Mouse (Mus musculus) neural tube, embryonic 15.5 days (tissue): ENCODE measurements around the gene St3gal3. TPM values are rescaled to one million over a fixed set of nuclear protein-coding genes. Genes with fewer than 3 reads are reported as not detected.

Experiments
- ATAC-seq: fragments of 200-750 bp; cut with Nextera tagmentation; 2 replicates; pipeline ENCODE4 v1.8.0; 2017; ENCODE audit warnings: mild to moderate bottlenecking, moderate TSS enrichment, moderate library complexity; ENCODE audit not compliant: low FRiP score
- H3K27ac ChIP-seq: fragments of 300-500 bp; sonication (generic); replicated peaks from 2 replicates; pipeline ENCODE4 v1.5.1; 2015; ENCODE audit warnings: mild to moderate bottlenecking, inconsistent platforms
- H3K27me3 ChIP-seq: fragments of 300-500 bp; sonication (generic); replicated peaks from 2 replicates; pipeline ENCODE4 v1.6.1; 2015; ENCODE audit warnings: inconsistent platforms
- H3K36me3 ChIP-seq: fragments of 300-500 bp; sonication (generic); 2 replicates; pipeline ENCODE4 v1.6.1; 2015; ENCODE audit warnings: inconsistent platforms
- H3K4me1 ChIP-seq: fragments of 300-500 bp; sonication (generic); 2 replicates; pipeline ENCODE4 v1.6.1; 2015; ENCODE audit warnings: inconsistent platforms
- H3K4me2 ChIP-seq: fragments of 300-500 bp; sonication (generic); 2 replicates; pipeline ENCODE4 v1.6.1; 2015; ENCODE audit warnings: inconsistent platforms, mild to moderate bottlenecking, moderate library complexity
- H3K4me3 ChIP-seq: fragments of 300-500 bp; sonication (generic); replicated peaks from 2 replicates; pipeline ENCODE4 v1.5.1; 2015; ENCODE audit warnings: mild to moderate bottlenecking, inconsistent platforms
- H3K9ac ChIP-seq: fragments of 300-500 bp; sonication (generic); replicated peaks from 2 replicates; pipeline ENCODE4 v1.6.1; 2015; ENCODE audit warnings: mild to moderate bottlenecking, inconsistent platforms
- H3K9me3 ChIP-seq: fragments of 300-500 bp; sonication (generic); replicated peaks from 2 replicates; pipeline ENCODE4 v1.6.1; 2016; ENCODE audit warnings: inconsistent platforms
- WGBS: fragments of 180-500 bp; shearing (Covaris S2); methylation state at CpG from one replicate; pipeline ENCODE4 v1.1.7; 2015; ENCODE audit warnings: mixed read lengths; 5-methylcytosine and 5-hydroxymethylcytosine counted together
- polyA plus RNA-seq: library from polyadenylated mRNA; unstranded; fragments of >200 nt; fragmentation: Nextera tagmentation; extraction: Ambion mirVana; gene quantifications from 2 replicates; pipeline ENCODE4 v1.2.1, GENCODE M21; 2015

St3gal3 gene
- polyA plus RNA-seq, 1 experiment from 2014 or later = 18.3 TPM

DNA sequence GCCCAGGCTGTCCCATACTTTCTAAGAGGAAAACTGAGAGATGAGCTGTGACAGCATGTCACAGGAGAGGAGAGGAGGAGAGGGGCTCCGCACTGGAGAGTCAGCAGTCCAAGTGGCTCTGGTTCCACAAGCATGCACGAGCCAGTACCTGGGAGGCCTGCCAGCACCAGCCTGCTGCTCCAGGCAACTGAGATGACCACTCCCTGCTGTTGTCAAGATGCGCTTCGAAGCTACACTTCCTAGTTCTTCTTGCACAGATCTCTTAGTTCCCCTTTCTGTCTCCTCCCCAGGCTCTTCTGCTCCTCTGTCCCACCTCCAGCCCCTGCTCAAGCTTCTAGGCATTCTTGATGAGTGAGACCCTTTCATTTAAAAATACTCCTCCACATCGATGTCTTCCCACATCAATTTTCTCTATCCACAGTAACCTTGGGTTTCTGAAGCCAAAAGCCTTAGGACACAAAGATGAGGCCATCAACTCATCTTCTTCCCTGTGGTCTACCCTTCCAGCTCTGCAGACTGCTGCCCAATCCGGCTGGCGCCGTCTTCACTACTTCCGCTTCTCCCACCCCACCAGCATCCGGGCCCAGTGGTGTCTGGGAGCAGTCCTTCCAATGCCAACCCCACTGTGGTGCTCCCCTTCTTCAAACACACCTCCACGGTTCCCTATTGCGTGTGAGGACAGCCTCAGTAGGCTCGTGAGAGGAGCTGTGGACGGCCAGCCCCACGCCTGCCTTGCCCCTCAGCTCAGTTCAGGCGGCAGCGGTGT lies 17.5 kb upstream of the St3gal3 start:
- H3K27ac ChIP-seq = no peak overlapping the region
- H3K36me3 ChIP-seq = peaks cover 91% of the 10 kb centered on the region
- H3K9ac ChIP-seq = no peak overlapping the region
- peaks cover 15% of the 10 kb centered on the region for H3K4me1 ChIP-seq
- H3K4me3 ChIP-seq = no peak overlapping the region
- H3K9me3 ChIP-seq = no peaks in the 10 kb centered on the region
- no peak overlapping the region for H3K4me2 ChIP-seq
- WGBS = 96% methylated on average over 17 of the region's 17 CpGs
- H3K27me3 ChIP-seq = no peaks in the 10 kb centered on the region
- ATAC-seq = no peak

DNA sequence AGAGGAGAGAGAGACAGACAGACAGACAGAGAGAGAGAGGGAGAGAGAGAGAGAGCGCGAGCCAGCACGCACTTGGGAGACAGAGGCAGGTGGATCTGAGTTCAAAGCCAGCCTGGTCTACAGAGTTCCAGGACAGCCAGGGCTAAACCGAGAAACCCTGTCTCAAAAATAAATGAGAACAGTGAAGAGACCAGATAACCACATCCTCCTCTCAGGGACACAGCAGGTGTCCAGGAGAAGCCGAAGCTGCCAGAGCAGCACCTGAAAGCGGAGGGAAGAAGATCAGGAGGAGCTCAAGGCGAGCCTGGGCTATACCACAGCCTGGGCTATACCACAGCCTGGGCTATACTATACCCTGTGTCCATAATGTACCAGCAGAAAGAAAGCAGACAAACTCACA lies 16.1 kb upstream of the St3gal3 start:
- H3K27me3 ChIP-seq = no peaks in the 10 kb centered on the region
- no peak overlapping the region for H3K4me2 ChIP-seq
- no peak for ATAC-seq
- H3K36me3 ChIP-seq = peaks cover 94% of the 10 kb centered on the region
- no peak overlapping the region for H3K9ac ChIP-seq
- H3K27ac ChIP-seq = no peak overlapping the region
- no peaks in the 10 kb centered on the region for H3K9me3 ChIP-seq
- peaks cover 18% of the 10 kb centered on the region for H3K4me1 ChIP-seq
- whole genome bisulfite sequencing = 94% methylated on average over 7 of the region's 7 CpGs
- no peak overlapping the region for H3K4me3 ChIP-seq

DNA sequence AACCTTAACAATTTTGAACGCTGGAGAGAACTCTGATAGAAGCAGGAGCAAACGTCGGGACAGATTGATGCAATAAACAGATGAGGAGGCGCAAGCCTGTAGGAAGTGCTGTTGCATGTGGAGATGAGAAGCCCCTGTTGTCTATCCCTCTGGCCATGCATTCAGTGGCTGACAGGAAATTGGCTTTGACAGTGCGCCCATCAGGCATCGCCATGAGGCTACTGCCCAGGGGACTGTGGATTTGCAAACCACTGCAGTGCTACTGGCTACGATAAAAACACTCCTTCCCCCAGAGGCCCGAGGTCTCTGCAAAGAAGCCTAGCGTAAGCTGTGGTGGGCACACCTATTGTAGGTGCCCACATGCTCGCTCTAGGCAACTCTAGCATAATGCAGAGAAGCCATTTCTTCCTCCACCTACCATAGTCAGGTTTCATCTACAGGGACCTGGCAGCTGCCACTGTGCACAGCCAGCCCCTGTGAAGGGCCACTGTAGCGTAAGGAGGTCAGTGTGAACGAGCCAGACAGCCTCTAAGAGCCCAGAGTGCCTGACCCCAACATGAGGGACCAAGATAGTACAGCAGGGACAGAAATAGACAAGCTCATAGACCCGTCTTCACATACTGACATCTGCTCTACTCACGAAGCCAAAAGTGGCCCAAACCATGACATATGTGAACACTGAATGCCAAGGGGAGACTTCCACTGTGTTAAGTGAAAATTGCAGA lies 15.4 kb upstream of the St3gal3 start:
- 82% methylated on average over 14 of the region's 14 CpGs for WGBS
- no peaks in the 10 kb centered on the region for H3K27me3 ChIP-seq
- no peak overlapping the region for H3K9ac ChIP-seq

DNA sequence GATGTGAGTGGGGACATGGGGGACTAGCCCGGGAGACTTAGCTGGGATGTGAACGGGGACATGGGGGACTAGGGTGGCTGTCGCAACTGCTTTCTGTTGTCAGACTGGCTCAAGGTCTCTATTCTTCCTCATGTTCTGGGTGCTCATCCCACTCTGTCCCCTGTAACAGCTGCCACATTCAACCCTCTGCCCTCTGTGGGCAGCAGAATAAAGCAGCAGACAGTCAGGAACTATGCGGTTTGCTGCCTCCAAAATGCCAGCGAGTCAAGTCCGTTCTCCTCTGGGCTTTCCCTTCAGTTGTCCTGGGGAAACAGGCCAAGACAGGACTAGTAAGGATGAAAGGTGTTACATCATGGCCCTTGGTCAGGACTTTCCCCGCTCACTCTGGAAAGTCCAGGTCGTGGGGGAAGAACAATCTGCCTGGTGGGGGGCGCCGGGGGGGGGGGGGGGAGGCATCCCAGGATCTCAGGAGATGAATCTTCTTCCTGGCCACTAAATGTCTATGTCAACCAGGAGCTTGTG lies 14.4 kb upstream of the St3gal3 start:
- Histone ChIP-seq H3K9ac (no peak overlapping the region), H3K4me1 (peaks cover 18% of the 10 kb centered on the region), H3K4me2 (no peak overlapping the region), H3K27me3 (no peaks in the 10 kb centered on the region), H3K27ac (0 out of 2 replicates have a peak overlapping the region, but pooled peaks have one; percentile 6), H3K9me3 (no peaks in the 10 kb centered on the region), H3K36me3 (peaks cover 94% of the 10 kb centered on the region), H3K4me3 (no peak overlapping the region)
- 84% methylated on average over 9 of the region's 10 CpGs for WGBS
- no peak for ATAC-seq

More for the DNA sequence above, 15.4 kb upstream of the St3gal3 start:
- no peak overlapping the region for H3K4me3 ChIP-seq
- peaks cover 18% of the 10 kb centered on the region for H3K4me1 ChIP-seq
- peaks cover 94% of the 10 kb centered on the region for H3K36me3 ChIP-seq
- no peak overlapping the region for H3K27ac ChIP-seq
- H3K9me3 ChIP-seq = no peaks in the 10 kb centered on the region
- no peak overlapping the region for H3K4me2 ChIP-seq
- no peak for ATAC-seq

DNA sequence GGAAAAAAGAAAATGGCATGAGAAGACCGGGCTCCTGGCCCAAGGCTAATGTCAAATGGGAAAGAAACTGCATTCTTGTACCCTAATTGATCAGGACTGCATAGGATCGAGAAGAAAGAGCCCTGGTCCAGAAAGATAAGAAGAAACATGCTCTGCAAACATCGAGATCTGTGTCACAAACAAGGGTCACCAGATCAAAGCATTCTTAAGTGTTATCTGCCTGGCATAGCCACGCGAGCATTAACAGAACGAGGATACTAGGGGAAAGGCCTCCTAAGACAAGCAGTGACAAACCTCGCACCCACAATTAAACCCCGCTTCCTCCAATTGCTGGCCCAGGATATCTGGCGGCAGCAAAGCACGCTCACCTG lies 13.6 kb upstream of the St3gal3 start:
- Histone ChIP-seq H3K36me3 (peaks cover 96% of the 10 kb centered on the region), H3K4me3 (no peak overlapping the region), H3K9me3 (no peaks in the 10 kb centered on the region), H3K4me2 (no peak overlapping the region), H3K27me3 (no peaks in the 10 kb centered on the region), H3K9ac (no peak overlapping the region), H3K4me1 (peaks cover 18% of the 10 kb centered on the region), H3K27ac (peak overlapping the region; percentile 75)
- 88% methylated on average over 10 of the region's 10 CpGs for WGBS
- no peak for ATAC-seq

DNA sequence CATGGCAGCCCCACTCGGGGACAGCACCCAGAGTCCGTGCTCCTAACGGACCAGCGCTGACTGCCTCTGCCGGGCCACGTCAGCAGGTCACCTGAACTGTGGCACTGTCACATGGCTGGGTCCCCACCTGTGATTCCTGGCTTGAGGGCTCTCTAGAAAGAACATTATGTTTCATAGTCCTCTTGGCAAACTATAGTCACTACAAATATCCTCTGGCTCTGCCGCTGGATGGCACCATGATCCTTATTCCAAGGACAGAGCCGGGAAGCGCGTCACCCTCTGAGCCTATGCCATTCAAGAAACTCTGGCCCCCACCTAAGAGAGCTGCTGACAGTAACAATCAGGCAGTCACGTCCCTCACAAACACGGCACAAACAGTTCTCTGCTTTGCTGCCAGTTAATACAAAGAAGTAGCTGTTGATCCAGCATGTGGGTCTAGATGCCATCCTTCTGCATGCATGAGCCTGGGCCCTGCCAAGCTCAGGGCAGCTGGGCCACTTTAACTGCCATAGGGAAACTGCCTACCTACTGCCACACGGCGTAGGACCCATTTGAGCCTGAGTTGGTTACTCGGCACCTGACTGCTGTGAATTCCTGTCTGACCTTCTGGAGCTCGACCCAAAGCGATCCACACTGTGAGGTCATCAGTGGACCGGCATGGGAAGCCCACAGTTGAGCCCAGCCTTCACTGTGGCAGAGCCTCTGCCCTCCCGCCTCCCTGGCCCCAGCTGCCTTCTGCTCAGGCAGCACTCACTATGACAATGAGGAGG lies 13.0 kb upstream of the St3gal3 start:
- ATAC-seq = peak; percentile 73
- peak overlapping the region; percentile 75 for H3K27ac ChIP-seq
- H3K4me3 ChIP-seq = no peak overlapping the region
- no peaks in the 10 kb centered on the region for H3K27me3 ChIP-seq
- 73% methylated on average over 19 of the region's 19 CpGs for WGBS
- H3K9ac ChIP-seq = no peak overlapping the region
- H3K4me1 ChIP-seq = peaks cover 18% of the 10 kb centered on the region
- H3K36me3 ChIP-seq = peaks cover 96% of the 10 kb centered on the region
- H3K9me3 ChIP-seq = no peaks in the 10 kb centered on the region
- H3K4me2 ChIP-seq = no peak overlapping the region

DNA sequence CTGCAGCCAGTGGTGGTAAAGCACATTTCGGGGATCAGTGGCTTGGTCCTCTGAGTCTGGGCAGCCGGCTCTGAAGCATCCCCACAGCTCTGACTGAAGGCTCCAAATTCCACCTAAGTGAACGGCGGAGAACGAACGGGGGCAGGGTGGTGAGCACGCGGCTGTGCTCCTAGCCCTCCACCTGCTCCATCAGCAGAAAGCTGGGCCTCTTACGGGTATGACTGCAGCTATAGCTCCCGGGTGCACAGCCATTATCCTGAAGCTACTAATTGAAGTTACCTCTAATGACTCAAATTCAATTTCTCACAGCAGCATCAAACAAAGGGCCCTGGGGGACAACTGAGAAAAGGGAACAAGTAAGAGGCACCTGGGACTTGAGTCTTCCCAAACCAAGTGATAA lies 12.4 kb upstream of the St3gal3 start:
- ATAC-seq = peak; percentile 89
- Histone ChIP-seq H3K4me3 (no peak overlapping the region), H3K27me3 (no peaks in the 10 kb centered on the region), H3K4me2 (no peak overlapping the region), H3K27ac (peak overlapping the region; percentile 75), H3K4me1 (peaks cover 18% of the 10 kb centered on the region), H3K9me3 (no peaks in the 10 kb centered on the region), H3K9ac (no peak overlapping the region), H3K36me3 (peaks cover 96% of the 10 kb centered on the region)
- 48% methylated on average over 10 of the region's 10 CpGs for WGBS

DNA sequence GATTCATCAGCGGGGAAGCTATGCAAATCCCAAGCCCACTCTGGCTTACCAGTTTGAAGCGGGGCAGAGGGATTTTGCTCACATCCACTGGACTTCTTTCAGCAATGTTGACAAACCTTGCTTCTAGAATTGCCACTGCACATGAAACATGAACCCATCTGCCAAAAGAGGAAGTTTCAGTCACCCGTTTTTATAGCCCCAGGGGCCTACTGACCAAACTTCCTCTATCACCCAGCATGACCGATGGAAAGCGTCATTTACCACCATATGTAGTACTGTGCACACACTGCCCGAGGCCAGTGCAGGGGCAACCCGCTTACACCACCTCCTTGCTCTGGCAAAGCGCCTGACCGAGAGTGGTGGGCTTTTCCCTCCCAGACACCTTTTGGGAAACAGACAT lies 9.6 kb upstream of the St3gal3 start:
- no peak for ATAC-seq
- 84% methylated on average over 9 of the region's 9 CpGs for WGBS
- no peak overlapping the region for H3K4me2 ChIP-seq

DNA sequence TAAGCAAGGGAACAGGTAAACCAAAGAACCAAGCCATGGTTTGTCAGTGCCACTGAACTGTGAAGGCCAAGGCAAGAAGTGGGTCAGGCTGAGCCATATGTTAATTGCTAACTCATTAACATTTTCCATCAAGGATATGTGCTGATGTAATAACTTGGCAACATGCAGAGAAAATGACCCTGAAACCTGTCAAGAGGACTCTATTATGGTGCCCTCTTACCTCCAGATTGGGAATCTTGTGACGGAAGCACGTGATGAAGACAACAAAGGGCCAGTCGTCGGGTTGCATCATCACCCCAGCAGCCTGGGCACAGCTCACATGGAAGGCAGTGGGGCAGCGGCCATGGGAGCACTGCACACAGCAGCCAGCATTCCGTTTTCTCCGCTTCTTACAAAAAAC lies 9.0 kb upstream of the St3gal3 start:
- ATAC-seq = no peak
- Histone ChIP-seq H3K9ac (no peak overlapping the region), H3K4me1 (peaks cover 14% of the 10 kb centered on the region), H3K4me3 (no peak overlapping the region), H3K27me3 (no peaks in the 10 kb centered on the region), H3K4me2 (no peak overlapping the region), H3K27ac (no peak overlapping the region), H3K36me3 (peaks cover 94% of the 10 kb centered on the region), H3K9me3 (no peaks in the 10 kb centered on the region)
- 90% methylated on average over 7 of the region's 7 CpGs for WGBS

More for the DNA sequence above, 9.6 kb upstream of the St3gal3 start:
- peaks cover 96% of the 10 kb centered on the region for H3K36me3 ChIP-seq
- peaks cover 18% of the 10 kb centered on the region for H3K4me1 ChIP-seq
- no peaks in the 10 kb centered on the region for H3K9me3 ChIP-seq
- no peak overlapping the region for H3K4me3 ChIP-seq
- H3K9ac ChIP-seq = no peak overlapping the region
- no peak overlapping the region for H3K27ac ChIP-seq
- H3K27me3 ChIP-seq = no peaks in the 10 kb centered on the region

DNA sequence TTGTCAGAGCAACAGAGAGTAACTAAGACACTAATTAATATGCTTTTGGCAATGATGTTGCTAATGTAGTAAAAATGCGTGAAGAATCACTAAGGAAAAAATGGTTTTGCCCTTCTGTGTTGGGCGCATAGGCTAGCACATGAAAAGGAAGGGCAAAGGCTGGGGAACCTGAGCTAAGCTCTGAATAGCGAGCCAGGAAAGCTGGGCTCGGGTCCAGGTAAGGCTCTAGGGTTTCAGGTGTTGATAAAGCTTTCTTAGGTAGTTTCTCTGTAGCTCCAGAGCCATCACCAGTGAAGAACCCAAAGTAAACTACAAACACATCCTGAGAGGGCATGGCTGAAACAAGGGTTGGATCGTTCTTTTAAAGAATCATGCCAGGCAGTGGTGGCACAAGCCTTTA lies 6.8 kb upstream of the St3gal3 start:
- H3K36me3 ChIP-seq = peaks cover 94% of the 10 kb centered on the region
- no peak for ATAC-seq
- H3K27ac ChIP-seq = no peak overlapping the region
- H3K9ac ChIP-seq = no peak overlapping the region
- no peaks in the 10 kb centered on the region for H3K9me3 ChIP-seq
- H3K4me1 ChIP-seq = 0 out of 2 replicates have a peak, but pooled peaks cover under 1% of the 10 kb centered on the region
- WGBS = 95% methylated on average over 5 of the region's 5 CpGs
- no peak overlapping the region for H3K4me2 ChIP-seq
- H3K4me3 ChIP-seq = no peak overlapping the region
- H3K27me3 ChIP-seq = no peaks in the 10 kb centered on the region

DNA sequence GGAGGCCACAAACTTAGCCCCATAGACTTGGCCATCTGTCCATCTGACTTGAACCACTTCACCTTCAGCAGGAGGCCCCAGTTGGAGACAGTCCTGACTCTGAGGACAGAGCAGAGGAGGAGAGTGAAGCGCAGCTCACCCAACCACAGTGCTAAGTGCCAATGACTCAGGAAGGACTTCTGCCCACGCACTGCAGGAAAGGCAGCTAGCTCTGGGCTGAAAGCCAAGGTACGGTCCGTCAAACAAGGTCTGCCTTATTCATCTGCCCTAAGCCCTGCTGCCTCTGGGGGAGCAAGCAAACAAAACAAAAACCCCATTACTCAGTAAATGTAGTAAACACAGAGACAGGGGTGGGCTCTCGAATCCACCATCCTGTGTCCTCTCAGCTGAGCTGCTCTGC lies 4.2 kb upstream of the St3gal3 start:
- H3K27me3 ChIP-seq = no peaks in the 10 kb centered on the region
- no peaks in the 10 kb centered on the region for H3K9me3 ChIP-seq
- H3K9ac ChIP-seq = no peak overlapping the region
- no peak overlapping the region for H3K4me3 ChIP-seq
- H3K4me1 ChIP-seq = peaks cover 8% of the 10 kb centered on the region
- WGBS = 55% methylated on average over 5 of the region's 5 CpGs
- H3K27ac ChIP-seq = no peak overlapping the region
- peaks cover 74% of the 10 kb centered on the region for H3K36me3 ChIP-seq
- ATAC-seq = no peak
- no peak overlapping the region for H3K4me2 ChIP-seq
